Mouse (Mus musculus) bone marrow macrophage, adult 2 months (primary cell): ENCODE data around the gene Fancc.

ENCODE experiments used
- CTCF ChIP-seq: IDR thresholded peaks from 2 replicates; pipeline ENCODE4 v1.5.1; 2012; ENCODE audit warnings: low read depth, mild to moderate bottlenecking, low read length, moderate library complexity
- POLR2A ChIP-seq: IDR thresholded peaks from 2 replicates; pipeline ENCODE4 v1.6.1; 2012; ENCODE audit warnings: mild to moderate bottlenecking, low read depth, low read length, borderline replicate concordance

GRCm38 (mm10) chr13:63317681-63318104, 179.4 kb downstream of the Fancc start:
- TF ChIP-seq POLR2A, result no peak
- TF ChIP-seq CTCF, result no peak
